Mouse (Mus musculus) bone marrow, adult 2 months (tissue): ENCODE results near the gene Foxn3. TPM values are rescaled to one million over a fixed set of nuclear protein-coding genes. Genes with fewer than 3 reads are reported as not detected.

ENCODE experiments used
- H3K27ac ChIP-seq: fragments of 200-500 bp; 2 replicates; pipeline ENCODE4 v1.5.1; 2012; ENCODE audit warnings: low read depth, mild to moderate bottlenecking, control low read depth, inconsistent platforms, low read length; ENCODE audit not compliant: control insufficient read depth, poor library complexity, insufficient read depth
- H3K4me1 ChIP-seq: fragments of 200-500 bp; 2 replicates; pipeline ENCODE4 v1.6.1; 2011; ENCODE audit warnings: low read length; ENCODE audit not compliant: control insufficient read depth, insufficient read depth
- H3K4me3 ChIP-seq: fragments of 200-500 bp; replicated peaks from 2 replicates; pipeline ENCODE3; 2011; ENCODE audit warnings: mild to moderate bottlenecking, low read depth, low read length, control low read depth; ENCODE audit not compliant: control insufficient read depth
- CTCF ChIP-seq: fragments of 200-500 bp; IDR thresholded peaks from 2 replicates; pipeline ENCODE4 v1.5.1; 2011; ENCODE audit warnings: low read length, control low read depth; ENCODE audit not compliant: control insufficient read depth, insufficient read depth
- POLR2A ChIP-seq: fragments of 200-500 bp; IDR thresholded peaks from 2 replicates; pipeline ENCODE4 v1.6.1; 2011; ENCODE audit warnings: low read depth, mild to moderate bottlenecking, control low read depth, low read length, borderline replicate concordance; ENCODE audit not compliant: control insufficient read depth
- WGBS: fragments of 180-500 bp; shearing (Covaris S2); methylation state at CpG from one replicate; pipeline ENCODE4 v1.1.7; 2018; 5-methylcytosine and 5-hydroxymethylcytosine counted together
- polyA plus RNA-seq: library from polyadenylated mRNA; stranded (reverse); fragments of >200 nt; gene quantifications from 2 replicates; pipeline ENCODE4 v1.2.4, GENCODE M21; 2011; ENCODE audit warnings: low replicate concordance; ENCODE audit not compliant: missing spikeins, insufficient read depth, insufficient read length

Gene Foxn3
- polyA plus RNA-seq, 1 experiment = 23.7 TPM

GRCm38 (mm10) chr12:99358698-99359097, 204.7 kb downstream of the Foxn3 start:
- no peak for TF ChIP-seq POLR2A
- H3K4me3 ChIP-seq = no peak overlapping the region
- H3K27ac ChIP-seq = no peak overlapping the region
- WGBS = 90% methylated on average over 5 of the region's 5 CpGs
- no peaks in the 10 kb centered on the region for H3K4me1 ChIP-seq

DNA sequence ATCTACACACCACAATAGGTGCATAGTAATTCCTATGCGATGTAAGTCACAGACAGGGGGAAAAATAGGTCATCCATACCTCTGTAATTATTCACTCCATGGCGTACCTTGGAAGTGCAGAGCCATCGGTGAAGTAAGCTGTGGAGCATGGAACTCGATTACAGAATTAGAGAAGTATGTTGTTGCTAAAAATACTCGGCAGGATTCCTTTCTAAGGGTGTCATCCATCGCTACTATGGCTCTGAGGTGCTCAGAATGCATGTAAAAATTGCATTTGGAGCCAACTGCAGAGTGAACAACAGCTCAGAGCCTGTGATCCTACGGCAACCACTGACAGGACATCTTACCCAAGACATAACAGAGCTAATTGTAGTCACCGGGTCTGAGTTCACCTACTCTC, 206.7 kb downstream of the Foxn3 start:
- Histone ChIP-seq H3K27ac (no peak overlapping the region), H3K4me1 (no peaks in the 10 kb centered on the region; the same call in 1 of the 2 replicates), H3K4me3 (no peak overlapping the region)
- TF ChIP-seq POLR2A = no peak
- no peak for TF ChIP-seq CTCF
- WGBS = 83% methylated on average over 8 of the region's 8 CpGs

DNA sequence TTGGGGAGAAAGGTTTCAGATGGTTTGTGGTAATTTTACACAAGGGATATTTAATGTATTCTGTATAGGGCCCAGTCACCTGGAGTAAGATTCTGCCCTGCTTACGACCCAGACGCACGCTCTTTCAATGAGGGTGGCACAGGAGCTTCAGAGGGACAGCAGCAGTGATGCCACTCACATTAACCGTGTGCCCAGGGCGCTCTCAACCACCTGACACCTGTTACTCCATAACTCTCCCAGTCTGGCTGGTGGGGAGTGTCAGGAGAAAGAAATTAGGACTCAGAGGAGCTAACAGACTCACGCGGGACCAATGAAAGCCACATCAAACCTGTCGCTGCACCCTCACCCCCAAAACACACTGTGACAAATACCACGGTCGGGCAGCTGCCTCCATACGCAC, 209.7 kb downstream of the Foxn3 start:
- 93% methylated on average over 11 of the region's 11 CpGs for WGBS
- TF ChIP-seq POLR2A (no peak), CTCF (no peak)
- no peak overlapping the region for H3K4me3 ChIP-seq
- peaks cover 5% of the 10 kb centered on the region for H3K4me1 ChIP-seq
- H3K27ac ChIP-seq = no peak overlapping the region

GRCm38 (mm10) chr12:99352583-99352982, 210.8 kb downstream of the Foxn3 start:
- no peak overlapping the region for H3K27ac ChIP-seq
- H3K4me1 ChIP-seq = peaks cover 5% of the 10 kb centered on the region
- no peak for TF ChIP-seq CTCF
- TF ChIP-seq POLR2A = no peak
- WGBS = 69% methylated on average over 6 of the region's 6 CpGs
- no peak overlapping the region for H3K4me3 ChIP-seq

- no peak overlapping the region for H3K27ac ChIP-seq
These were observed 211.2 kb downstream of the Foxn3 start for GRCm38 (mm10) chr12:99352136-99352535.

DNA sequence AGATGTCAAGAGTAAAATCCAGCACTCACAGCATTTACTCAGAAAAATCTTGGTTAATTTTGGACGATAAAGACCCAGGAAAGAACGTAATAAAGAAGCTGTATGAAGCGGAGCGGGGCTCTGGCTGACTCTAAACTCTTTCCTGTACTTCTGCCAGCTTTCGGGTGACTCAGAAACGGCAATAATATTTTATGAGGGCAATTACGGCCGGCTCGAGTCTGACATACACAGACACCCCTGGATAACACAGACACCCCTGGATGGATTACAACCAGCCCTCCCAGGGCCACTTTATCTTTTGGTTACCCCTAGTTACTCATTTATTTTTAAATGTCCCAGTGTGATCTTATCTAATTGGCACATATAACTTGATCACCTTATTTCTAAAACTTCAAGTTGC, 211.7 kb downstream of the Foxn3 start:
- WGBS = 65% methylated on average over 9 of the region's 9 CpGs
- Histone ChIP-seq H3K4me1 (peaks cover 5% of the 10 kb centered on the region), H3K27ac (no peak overlapping the region), H3K4me3 (no peak overlapping the region)
- TF ChIP-seq CTCF (no peak), POLR2A (no peak)

More at GRCm38 (mm10) chr12:99352136-99352535, 211.2 kb downstream of the Foxn3 start:
- 70% methylated on average over 7 of the region's 7 CpGs for WGBS
- H3K4me1 ChIP-seq = peaks cover 5% of the 10 kb centered on the region
- no peak for TF ChIP-seq CTCF
- no peak for TF ChIP-seq POLR2A
- no peak overlapping the region for H3K4me3 ChIP-seq

DNA sequence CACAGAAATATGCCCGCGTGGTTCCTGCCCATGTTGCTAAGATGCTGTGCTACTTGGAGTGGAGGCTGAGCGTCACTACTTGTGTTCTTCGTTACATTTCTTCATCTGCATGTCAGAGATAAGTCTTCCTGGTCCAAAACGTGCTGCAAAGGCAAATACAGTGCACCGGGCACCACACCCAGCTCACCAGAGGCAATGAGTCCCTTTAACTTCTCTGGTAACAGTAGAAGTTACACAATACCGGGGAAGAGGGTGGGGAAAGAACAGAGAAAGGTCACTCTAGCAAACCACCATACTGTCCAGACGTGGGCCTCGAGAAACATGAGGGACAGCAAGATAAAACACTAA, 213.8 kb downstream of the Foxn3 start:
- Histone ChIP-seq H3K4me1 (peaks cover 5% of the 10 kb centered on the region), H3K4me3 (no peak overlapping the region), H3K27ac (peak overlapping the region; percentile 74)
- no peak for TF ChIP-seq POLR2A
- TF ChIP-seq CTCF = no peak
- WGBS = 28% methylated on average over 9 of the region's 9 CpGs

- no peak for TF ChIP-seq CTCF
- TF ChIP-seq POLR2A = no peak
- Histone ChIP-seq H3K27ac (peak overlapping the region; percentile 74), H3K4me1 (peaks cover 5% of the 10 kb centered on the region), H3K4me3 (no peak overlapping the region)
- 64% methylated on average over 10 of the region's 10 CpGs for WGBS
These were observed 214.3 kb downstream of the Foxn3 start for GRCm38 (mm10) chr12:99348940-99349649.

DNA sequence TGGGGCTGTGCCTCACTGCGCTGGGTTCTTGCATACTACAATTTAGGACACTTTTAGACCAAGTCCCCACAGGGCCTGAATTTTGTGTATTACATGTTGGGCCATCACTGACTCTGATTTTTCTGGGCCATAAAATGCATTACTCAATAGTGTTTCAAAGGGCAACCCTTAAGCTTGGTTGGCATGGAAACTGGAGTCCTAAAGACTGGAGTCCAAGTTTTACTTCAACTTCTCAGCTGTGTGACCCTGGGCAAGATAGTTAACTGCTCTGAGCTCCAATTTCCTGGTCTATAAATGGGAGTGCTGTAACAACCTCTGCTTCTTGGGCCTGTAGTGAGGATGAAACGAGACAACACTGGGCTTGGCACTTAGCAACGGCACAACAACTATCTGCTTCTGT, 215.9 kb downstream of the Foxn3 start:
- Histone ChIP-seq H3K4me3 (no peak overlapping the region), H3K27ac (no peak overlapping the region), H3K4me1 (peaks cover 5% of the 10 kb centered on the region)
- WGBS = 81% methylated on average over 3 of the region's 3 CpGs
- no peak for TF ChIP-seq POLR2A
- no peak for TF ChIP-seq CTCF
